Mouse (Mus musculus) kidney, postnatal 0 days (tissue): ENCODE data around the gene Meis1. TPM values are rescaled to one million over a fixed set of nuclear protein-coding genes. Genes with fewer than 3 reads are reported as not detected.

Experiments used
- ATAC-seq: fragments of 200-750 bp; cut with Nextera tagmentation; replicated peaks from 2 replicates; pipeline ENCODE4 v1.8.0; 2017; ENCODE audit warnings: low read depth, moderate number of reproducible peaks, moderate TSS enrichment, moderate library complexity; ENCODE audit not compliant: low FRiP score
- DNase-seq: peaks from one replicate; pipeline ENCODE4 v3.0.0-alpha.2; 2016; ENCODE audit warnings: low spot score
- H3K27ac ChIP-seq: fragments of 300-500 bp; sonication (generic); 2 replicates; pipeline ENCODE4 v1.5.1; 2014; ENCODE audit warnings: mild to moderate bottlenecking
- H3K27me3 ChIP-seq: fragments of 300-500 bp; sonication (generic); 2 replicates; pipeline ENCODE4 v1.6.1; 2014; ENCODE audit warnings: low read length, mixed read lengths; ENCODE audit not compliant: insufficient read depth
- H3K36me3 ChIP-seq: fragments of 300-500 bp; sonication (generic); 2 replicates; pipeline ENCODE4 v1.6.1; 2014; ENCODE audit warnings: low read length, mixed read lengths; ENCODE audit not compliant: insufficient read depth
- H3K4me1 ChIP-seq: fragments of 300-500 bp; sonication (generic); replicated peaks from 2 replicates; pipeline ENCODE4 v1.6.1; 2014; ENCODE audit warnings: antibody characterized with exemption, low read length, mixed read lengths; ENCODE audit not compliant: insufficient read depth
- H3K4me2 ChIP-seq: fragments of 300-500 bp; sonication (generic); 2 replicates; pipeline ENCODE4 v1.6.1; 2014; ENCODE audit warnings: mild to moderate bottlenecking, low read length, moderate library complexity, mixed read lengths
- H3K4me3 ChIP-seq: fragments of 300-500 bp; sonication (generic); replicated peaks from 2 replicates; pipeline ENCODE4 v1.5.1; 2014; ENCODE audit warnings: low read depth, low read length
- H3K9ac ChIP-seq: fragments of 300-500 bp; sonication (generic); 2 replicates; pipeline ENCODE4 v1.6.1; 2014; ENCODE audit warnings: low read depth, low read length
- H3K9me3 ChIP-seq: fragments of 300-500 bp; sonication (generic); replicated peaks from 2 replicates; pipeline ENCODE4 v1.6.1; 2016; ENCODE audit warnings: low read length, inconsistent platforms, mixed read lengths
- CTCF ChIP-seq: IDR thresholded peaks from 2 replicates; pipeline ENCODE4 v1.5.1; 2016; ENCODE audit warnings: antibody characterized with exemption, low read depth, mild to moderate bottlenecking, moderate library complexity
- WGBS: fragments of 180-500 bp; shearing (Covaris S2); extraction: QIAGEN DNeasy Blood & Tissue Kit; methylation state at CpG from one replicate; pipeline ENCODE4 v1.1.7; 2014; 5-methylcytosine and 5-hydroxymethylcytosine counted together
- polyA plus RNA-seq: library from polyadenylated mRNA; unstranded; fragments of >200 nt; fragmentation: Nextera tagmentation; extraction: Ambion mirVana; gene quantifications from 2 replicates; pipeline ENCODE4 v1.2.1, GENCODE M21; 2015

Gene Meis1
- polyA plus RNA-seq, 1 experiment from 2014 or later: 59.0 TPM

GRCm38 (mm10) chr11:18871170-18872081 is 147.4 kb downstream of the Meis1 start:
- ATAC-seq (peak; percentile 69), DNase-seq (peak; percentile 55)
- no peaks in the 10 kb centered on the region for H3K36me3 ChIP-seq
- no peaks in the 10 kb centered on the region; the same call in 1 of the 2 replicates for H3K27me3 ChIP-seq
- peak overlapping the region; percentile 47 for H3K4me3 ChIP-seq
- H3K4me1 ChIP-seq: peaks cover 4% of the 10 kb centered on the region; the same call in 1 of the 2 replicates
- no peaks in the 10 kb centered on the region for H3K9me3 ChIP-seq
- H3K9ac ChIP-seq: peak overlapping the region; percentile 74
- no peak for TF ChIP-seq CTCF
- under 1% methylated on average over 58 of the region's 58 CpGs for WGBS
- H3K27ac ChIP-seq: peak overlapping the region; percentile 91
- H3K4me2 ChIP-seq: peak overlapping the region; percentile 69

- ATAC-seq: no peak
- H3K4me1 ChIP-seq: peaks cover 4% of the 10 kb centered on the region; the same call in 1 of the 2 replicates
- TF ChIP-seq CTCF: no peak
- 6% methylated on average over 25 of the region's 25 CpGs for WGBS
- peak overlapping the region; percentile 74 for H3K9ac ChIP-seq
- peak overlapping the region; percentile 69 for H3K4me2 ChIP-seq
- H3K9me3 ChIP-seq: no peaks in the 10 kb centered on the region
- no peaks in the 10 kb centered on the region; the same call in 1 of the 2 replicates for H3K27me3 ChIP-seq
- peak overlapping the region; percentile 91 for H3K27ac ChIP-seq
- H3K4me3 ChIP-seq: peak overlapping the region; percentile 47
- H3K36me3 ChIP-seq: no peaks in the 10 kb centered on the region
- DNase-seq: peak; percentile 69
Observed at GRCm38 (mm10) chr11:18870121-18870931, 148.5 kb downstream of the Meis1 start.

- no peak for ATAC-seq
- Histone ChIP-seq H3K9me3 (no peaks in the 10 kb centered on the region), H3K4me2 (peak overlapping the region; percentile 69; the same call in 1 of the 2 replicates), H3K4me1 (peaks cover 4% of the 10 kb centered on the region; the same call in 1 of the 2 replicates), H3K4me3 (no peak overlapping the region), H3K9ac (no peak overlapping the region), H3K27me3 (no peaks in the 10 kb centered on the region; the same call in 1 of the 2 replicates), H3K36me3 (no peaks in the 10 kb centered on the region), H3K27ac (peak overlapping the region; percentile 91)
- TF ChIP-seq CTCF: no peak
- 51% methylated on average over 5 of the region's 6 CpGs for WGBS
- DNase-seq: no peak
Observed at GRCm38 (mm10) chr11:18869429-18869969, 149.3 kb downstream of the Meis1 start.

GRCm38 (mm10) chr11:18867665-18868064 is 151.1 kb downstream of the Meis1 start:
- WGBS: 70% methylated on average over 2 of the region's 2 CpGs

GRCm38 (mm10) chr11:18866198-18866836 is 152.5 kb downstream of the Meis1 start:
- no peak overlapping the region for H3K4me3 ChIP-seq
- H3K4me1 ChIP-seq: no peaks in the 10 kb centered on the region; the same call in 1 of the 2 replicates
- ATAC-seq (no peak), DNase-seq (peak; percentile 71)
- H3K9ac ChIP-seq: no peak overlapping the region
- no peaks in the 10 kb centered on the region for H3K9me3 ChIP-seq
- H3K27me3 ChIP-seq: no peaks in the 10 kb centered on the region; the same call in 1 of the 2 replicates
- 24% methylated on average over 6 of the region's 6 CpGs for WGBS
- H3K27ac ChIP-seq: peak overlapping the region; percentile 60
- H3K36me3 ChIP-seq: no peaks in the 10 kb centered on the region
- TF ChIP-seq CTCF: no peak
- no peak overlapping the region for H3K4me2 ChIP-seq

More at GRCm38 (mm10) chr11:18867665-18868064, 151.1 kb downstream of the Meis1 start:
- Histone ChIP-seq H3K36me3 (no peaks in the 10 kb centered on the region), H3K4me1 (no peaks in the 10 kb centered on the region; the same call in 1 of the 2 replicates), H3K27ac (no peak overlapping the region), H3K27me3 (no peaks in the 10 kb centered on the region; the same call in 1 of the 2 replicates), H3K9ac (no peak overlapping the region), H3K9me3 (no peaks in the 10 kb centered on the region), H3K4me3 (no peak overlapping the region), H3K4me2 (no peak overlapping the region)
- DNase-seq (no peak), ATAC-seq (no peak)
- TF ChIP-seq CTCF: no peak
